Mouse (Mus musculus) gonadal fat pad, adult 2 months (tissue): ENCODE measurements around the gene Dhdds. TPM values are rescaled to one million over a fixed set of nuclear protein-coding genes. Genes with fewer than 3 reads are reported as not detected.
"Not testable (repeated sequence)": the region's sequence is repeated elsewhere in the genome, so short reads cannot be mapped to it uniquely, and the experiment has no call there.

Experiments used
- DNase-seq: peaks from one replicate; pipeline ENCODE4 v3.0.0-alpha.2; 2012; ENCODE audit warnings: low read depth
- polyA plus RNA-seq: library from polyadenylated mRNA; depleted of rRNA; stranded (reverse); fragments of >200 nt; gene quantifications from 2 replicates; pipeline ENCODE4 v1.2.3, GENCODE M21; 2012

Gene Dhdds
- polyA plus RNA-seq, 1 experiment = 50.3 TPM

- no peak for DNase-seq
These were observed 5.1 kb upstream of the Dhdds start for GRCm38 (mm10) chr4:134005581-134006358.

DNA sequence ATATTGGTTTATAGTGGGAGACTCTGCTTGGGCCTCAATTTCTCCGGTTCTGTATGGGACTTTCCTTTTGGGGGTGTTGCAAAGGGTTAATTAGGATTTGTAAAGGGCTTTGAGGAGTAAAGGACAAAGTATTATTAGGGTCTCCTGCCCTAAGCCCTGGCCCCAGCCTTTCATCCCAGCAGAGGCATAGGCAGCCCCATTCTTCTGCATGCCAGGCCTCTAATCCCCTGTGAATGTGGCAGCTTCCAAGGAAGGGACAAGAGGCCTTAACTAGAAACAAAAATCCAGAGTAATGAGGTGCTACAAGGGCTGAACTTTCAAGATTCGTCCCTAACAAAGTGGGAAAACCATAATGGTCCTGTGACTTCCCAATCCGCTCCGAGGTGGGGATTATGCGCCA lies 2.2 kb upstream of the Dhdds start:
- DNase-seq = no peak

DNA sequence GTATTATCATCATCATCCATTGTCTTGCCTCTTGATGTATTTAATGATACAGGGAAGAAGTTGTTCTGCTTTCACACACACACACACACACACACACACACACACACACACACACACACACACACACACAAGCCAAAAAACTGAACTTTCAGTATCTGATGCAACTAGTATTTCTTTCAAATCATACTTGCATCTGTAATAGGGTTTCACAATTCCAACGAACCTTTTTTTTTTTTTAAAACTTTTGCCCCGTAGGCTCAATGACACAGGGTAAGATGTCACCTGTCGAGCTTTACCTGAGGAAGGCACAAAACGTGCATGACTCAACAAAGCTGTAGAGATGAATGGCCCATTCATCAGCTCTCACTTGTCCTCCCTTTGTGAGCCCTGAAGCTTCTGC lies 1.5 kb upstream of the Dhdds start:
- DNase-seq = peak; percentile 52

DNA sequence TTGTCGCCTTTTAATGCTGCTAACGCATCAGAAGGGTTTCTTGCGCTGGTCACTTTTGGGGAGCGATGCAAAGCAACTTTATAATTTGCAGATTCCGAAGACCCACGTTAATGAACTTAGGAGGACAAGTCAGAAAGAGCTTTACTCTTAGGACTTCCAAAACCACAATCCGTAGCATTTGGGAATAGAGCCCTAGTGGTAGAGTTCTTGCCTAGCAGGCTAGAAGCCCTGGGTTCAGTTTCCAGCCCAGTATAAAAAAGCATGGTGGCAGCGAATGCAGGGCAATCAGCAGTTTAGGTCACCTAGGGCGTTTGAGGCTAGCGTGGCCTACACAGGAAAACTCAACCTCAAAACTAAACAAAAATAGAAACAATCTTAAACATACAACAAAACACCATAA lies 992 bp upstream of the Dhdds start:
- DNase-seq = no peak

DNA sequence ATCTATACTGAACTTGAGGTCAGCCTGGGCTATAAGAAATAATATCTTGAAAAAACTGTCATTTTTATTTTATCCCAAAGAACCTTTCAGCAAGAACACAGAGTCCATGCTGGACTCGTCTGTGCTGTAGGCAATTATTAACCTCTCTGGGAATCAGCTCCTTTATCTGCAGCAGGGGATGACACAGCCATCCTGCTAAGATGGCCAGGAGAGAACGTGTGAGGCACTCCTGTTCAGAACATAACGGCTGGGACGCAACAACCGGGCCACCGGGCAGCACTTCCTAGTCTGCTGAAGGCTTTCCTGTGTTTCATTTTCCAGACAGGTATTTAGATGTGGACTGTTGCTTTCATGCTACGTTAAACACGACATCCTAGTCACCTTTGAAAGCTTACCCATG lies 6.0 kb downstream of the Dhdds start:
- DNase-seq = no peak

- no peak for DNase-seq
These were observed 9.5 kb downstream of the Dhdds start for GRCm38 (mm10) chr4:133991087-133991660.

DNA sequence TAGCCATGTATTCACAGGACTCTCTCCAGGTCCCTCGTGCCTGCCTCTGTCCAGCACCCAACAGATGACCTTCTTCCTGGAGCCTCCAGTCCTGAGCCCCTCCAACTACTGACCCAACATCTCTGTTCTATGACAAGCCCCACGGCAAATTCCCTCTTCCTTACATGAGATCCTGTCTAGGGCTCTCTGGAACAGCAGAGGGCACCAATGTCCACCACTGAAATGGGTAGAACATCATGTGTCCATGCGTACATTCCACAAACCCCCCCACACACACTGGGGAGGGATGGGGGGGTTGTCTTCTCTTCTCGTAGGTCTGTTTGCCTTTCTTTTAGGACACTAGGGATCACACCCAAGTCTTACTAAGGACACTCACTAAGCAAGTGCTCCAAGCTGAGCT lies 10.7 kb downstream of the Dhdds start:
- DNase-seq = no peak

DNA sequence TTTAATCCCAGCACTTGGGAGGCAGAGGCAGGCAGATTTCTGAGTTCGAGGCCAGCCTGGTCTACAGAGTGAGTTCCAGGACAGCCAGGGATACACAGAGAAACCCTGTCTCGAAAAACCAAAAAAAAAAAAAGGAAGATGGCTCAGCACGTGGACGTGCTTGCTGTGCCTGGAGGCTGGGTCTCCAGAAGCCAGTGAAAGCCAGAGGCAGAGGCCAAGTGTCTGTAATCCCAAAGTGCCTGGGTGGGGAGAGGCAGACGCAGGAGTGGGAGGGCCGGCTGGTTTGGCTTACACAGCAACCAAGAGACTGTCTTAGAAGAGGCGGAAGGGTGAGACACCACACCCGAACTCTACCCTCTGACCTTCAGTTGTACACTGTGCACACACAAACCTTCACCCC lies 12.4 kb downstream of the Dhdds start:
- DNase-seq = not testable (repeated sequence)

- no peak for DNase-seq
These were observed 17.8 kb downstream of the Dhdds start for GRCm38 (mm10) chr4:133982936-133983335.

DNA sequence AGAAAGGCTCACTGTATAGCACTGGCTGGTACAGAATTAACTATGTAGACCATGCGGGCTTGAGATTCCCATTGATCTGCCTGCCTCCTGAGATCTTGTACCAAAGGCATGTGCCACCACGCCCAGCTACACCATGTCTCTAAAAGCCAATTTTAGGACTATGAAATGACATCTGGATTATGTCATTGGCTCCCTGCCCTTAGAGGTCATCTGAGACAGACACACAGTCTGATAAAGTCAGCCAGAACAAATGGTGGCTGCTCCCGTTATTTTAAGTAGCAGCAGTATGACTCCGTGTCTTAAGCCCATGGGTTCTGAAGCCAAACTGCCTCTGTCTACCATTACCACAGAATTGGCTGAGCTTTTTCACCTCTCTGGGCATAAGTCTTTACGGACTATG lies 20.2 kb downstream of the Dhdds start:
- no peak for DNase-seq

DNA sequence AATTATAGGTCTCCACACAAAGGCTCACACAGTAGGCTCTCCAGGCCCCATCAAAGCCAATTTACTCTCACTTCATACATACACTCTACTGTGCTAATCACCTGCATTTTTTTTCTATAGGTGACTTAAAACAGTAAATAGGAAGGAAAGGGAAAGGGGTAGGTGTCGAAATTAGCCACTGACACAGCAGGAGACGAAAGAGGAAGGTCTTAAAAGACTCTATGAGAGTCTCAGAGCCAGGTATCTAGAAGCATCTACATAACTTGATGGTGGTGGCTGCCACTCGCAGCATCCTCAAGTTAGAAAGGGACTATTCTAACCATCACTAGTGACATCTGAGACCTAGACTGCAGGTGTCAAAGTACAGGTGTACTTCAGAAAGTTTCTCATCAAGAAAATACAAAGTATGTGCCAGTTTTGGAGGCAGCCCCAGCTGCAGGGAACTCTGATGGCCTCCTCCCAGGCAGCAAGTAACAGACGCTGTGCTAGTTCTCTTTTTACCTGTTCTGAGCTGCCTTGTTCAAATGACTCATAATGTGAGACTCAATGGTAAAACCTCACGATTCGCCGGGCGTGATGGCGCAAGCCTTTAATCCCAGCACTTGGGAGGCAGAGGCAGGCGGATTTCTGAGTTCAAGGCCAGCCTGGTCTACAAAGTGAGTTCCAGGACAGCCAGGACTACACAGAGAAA lies 22.6 kb downstream of the Dhdds start:
- DNase-seq = no peak

DNA sequence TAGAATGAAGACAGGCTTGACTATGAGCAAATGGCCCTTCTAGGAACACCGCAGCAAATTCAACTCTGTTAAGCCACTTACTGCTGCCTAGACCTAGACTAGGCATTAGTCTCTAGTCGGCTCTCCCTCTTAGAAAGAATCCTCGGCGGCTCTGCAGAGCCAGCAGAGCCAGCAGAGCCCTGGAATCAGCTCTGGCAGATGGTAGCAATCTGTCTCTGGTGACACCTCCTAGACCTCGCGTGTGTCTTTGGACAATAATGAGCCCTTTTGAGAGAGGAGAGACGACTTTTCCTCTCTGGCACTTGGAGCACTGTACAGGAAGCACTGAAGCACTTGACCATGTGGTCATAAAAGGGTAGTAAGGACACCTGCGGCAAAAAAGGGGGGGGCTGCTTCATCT lies 29.0 kb downstream of the Dhdds start:
- no peak for DNase-seq

DNA sequence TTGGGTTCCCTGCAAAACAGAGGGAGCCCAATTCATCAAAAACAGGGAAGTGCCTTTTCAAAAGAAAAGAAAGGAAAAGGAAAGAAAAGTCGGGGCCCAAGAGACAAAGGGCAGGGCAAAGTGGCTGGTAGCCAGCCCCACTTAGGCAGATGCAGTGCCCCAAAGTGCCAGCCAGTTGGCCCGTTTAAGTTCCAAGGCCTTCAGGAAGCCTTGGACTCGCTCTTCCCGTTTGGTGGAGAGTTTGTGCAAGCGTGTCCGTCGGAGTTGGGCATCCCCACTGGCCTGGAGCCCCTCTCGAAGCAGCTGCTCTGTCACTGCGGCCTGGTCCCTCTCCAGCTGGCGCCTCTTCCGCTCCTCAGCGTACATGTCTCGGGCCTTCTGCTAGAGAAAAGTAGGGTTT lies 29.8 kb downstream of the Dhdds start:
- no peak for DNase-seq

GRCm38 (mm10) chr4:133970196-133970595 lies 30.5 kb downstream of the Dhdds start:
- no peak for DNase-seq

GRCm38 (mm10) chr4:133969114-133969770 lies 31.5 kb downstream of the Dhdds start:
- no peak for DNase-seq

DNA sequence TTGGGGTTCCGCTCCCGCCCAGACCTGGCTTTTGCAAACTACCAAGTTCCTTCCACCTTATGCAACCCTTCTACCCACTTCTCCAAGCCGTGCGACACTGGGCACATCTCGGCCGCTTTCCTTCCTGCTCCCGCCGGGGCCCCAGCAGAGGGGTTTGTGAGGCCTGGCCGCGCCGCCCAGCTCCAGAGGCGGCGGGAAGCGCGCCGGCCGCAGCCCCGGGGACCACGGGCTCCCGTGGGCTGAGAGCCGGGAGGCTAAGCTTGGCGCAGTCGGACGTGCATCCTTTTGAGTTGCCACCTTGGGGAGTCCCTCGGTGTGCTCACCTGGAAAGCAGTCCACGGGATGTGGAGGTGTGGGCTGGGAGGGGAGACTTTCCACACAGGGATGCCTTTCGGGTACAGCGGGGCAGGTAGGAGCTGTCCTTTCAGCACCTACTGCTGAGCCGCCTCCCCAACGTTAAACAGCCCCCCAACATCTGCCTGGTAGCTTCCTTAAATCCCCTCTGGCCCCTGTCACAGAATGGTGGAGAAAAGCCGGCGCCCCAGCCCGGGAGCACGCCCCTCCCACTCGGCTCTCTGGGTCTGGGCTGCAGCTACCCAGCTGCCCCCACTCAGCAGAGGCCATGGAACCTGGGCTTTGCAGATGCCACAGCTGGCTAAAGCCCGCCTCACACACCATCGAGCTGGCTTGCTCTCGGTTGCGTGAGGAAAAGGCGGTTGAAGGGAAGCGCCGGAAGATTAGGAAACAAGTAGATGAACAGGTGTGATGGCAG lies 32.4 kb downstream of the Dhdds start, which contains the start of gene Hmgn2:
TSS of gene Hmgn2 (minus strand) at position 501 of the 772 bp plus-strand sequence.
- no peak for DNase-seq

DNA sequence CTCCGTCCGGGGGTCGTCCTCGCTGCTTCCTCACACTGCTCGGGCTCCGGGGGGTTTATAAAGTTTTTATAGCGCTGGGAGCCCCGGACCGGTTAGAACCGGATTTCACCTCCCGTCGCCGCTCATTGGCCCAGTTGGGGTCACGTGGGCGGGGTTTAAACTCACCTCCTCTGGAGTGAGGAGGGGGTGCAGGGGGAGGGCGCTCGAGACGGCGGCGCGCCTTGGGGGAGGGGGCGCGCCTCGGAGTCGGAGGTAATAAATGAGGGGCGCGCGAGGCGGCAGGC lies 32.9 kb downstream of the Dhdds start:
- DNase-seq = no peak

DNA sequence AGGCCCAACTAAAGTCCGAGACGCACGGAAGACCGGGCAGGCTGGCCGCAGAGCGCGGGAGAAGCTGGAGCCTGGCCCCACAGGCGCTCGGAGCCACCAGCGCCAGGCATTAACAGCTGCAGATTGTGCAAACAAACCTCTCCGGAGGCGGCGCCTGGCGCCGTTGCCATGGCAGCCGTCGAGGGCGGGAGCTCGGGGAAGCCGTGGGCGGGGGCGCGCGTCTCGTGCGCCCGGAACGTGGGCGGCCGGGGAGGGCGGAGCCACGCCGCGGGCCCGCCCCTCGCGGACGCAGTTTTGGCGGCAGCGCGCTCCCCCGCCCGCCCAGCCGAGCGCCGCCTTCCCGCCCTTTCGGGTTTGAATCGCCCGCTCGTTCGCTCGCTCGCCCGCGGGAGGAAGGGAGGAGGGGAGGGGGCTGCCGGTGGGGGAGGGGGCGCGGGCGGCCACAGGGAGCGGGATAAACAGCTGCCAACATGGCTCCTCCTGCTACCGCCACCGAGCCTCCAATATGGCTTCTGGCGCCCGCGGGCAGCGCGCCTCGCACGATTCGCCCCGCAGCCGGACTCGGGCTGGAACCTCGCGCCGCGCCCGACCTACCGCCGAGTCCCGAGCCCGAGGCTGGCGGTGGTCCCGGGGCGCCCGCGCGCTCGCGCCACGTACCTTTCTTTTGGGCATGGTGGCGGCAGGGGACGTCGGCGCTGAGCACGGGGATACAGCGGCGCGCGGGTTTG lies 33.4 kb downstream of the Dhdds start:
- DNase-seq = no peak

DNA sequence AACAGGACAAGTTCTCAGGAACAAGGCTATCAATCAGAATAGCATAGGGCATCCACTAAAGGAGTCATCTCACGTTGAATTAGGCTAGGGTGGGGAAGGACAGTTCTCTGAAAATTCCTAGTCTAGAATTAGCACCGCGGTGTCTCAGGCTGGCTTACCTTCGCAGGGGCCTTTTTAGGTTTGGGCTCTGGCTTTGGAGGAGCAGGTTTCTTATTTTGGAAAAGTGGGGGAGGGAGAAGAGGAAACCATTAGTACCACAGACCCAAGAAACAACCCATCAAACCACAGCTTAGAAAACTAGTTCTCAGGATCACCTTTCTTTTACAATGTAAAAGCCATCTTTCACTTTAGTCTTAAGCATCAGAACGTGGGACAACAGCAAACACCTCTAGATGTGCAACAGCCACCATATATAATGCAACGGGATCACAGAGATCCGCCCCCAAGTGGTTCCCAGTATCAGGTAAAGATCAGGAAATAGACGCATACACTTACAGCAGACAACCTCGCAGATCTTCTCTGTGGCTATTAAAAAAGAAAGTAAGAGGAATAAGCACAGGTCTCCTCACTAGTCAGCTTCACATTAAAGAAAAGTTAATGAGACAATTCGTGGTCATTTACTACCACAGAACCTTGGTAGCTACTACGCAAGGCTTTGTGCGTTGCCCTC lies 34.3 kb downstream of the Dhdds start:
- no peak for DNase-seq

- DNase-seq = no peak
These were observed 38.2 kb downstream of the Dhdds start for GRCm38 (mm10) chr4:133962566-133962965.

- no peak for DNase-seq
These were observed 41.8 kb downstream of the Dhdds start for GRCm38 (mm10) chr4:133958884-133959283.
